Mouse (Mus musculus): ENCODE results near the gene Trim61.

Trim61 gene

GRCm38 (mm10) chr8:65018423-65018822 lies at the start of gene Trim61, which contains the start of gene Trim60:
TSS of gene Trim61 (minus strand) at chr8:65018523.
TSS of gene Trim60 (minus strand) at chr8:65018584.
- in situ Hi-C loops (cut with MboI, MseI) = loop anchor here (25.0 kb wide), 1 partner anchor 1419 kb away; no protein-coding TSS in a partner anchor

DNA sequence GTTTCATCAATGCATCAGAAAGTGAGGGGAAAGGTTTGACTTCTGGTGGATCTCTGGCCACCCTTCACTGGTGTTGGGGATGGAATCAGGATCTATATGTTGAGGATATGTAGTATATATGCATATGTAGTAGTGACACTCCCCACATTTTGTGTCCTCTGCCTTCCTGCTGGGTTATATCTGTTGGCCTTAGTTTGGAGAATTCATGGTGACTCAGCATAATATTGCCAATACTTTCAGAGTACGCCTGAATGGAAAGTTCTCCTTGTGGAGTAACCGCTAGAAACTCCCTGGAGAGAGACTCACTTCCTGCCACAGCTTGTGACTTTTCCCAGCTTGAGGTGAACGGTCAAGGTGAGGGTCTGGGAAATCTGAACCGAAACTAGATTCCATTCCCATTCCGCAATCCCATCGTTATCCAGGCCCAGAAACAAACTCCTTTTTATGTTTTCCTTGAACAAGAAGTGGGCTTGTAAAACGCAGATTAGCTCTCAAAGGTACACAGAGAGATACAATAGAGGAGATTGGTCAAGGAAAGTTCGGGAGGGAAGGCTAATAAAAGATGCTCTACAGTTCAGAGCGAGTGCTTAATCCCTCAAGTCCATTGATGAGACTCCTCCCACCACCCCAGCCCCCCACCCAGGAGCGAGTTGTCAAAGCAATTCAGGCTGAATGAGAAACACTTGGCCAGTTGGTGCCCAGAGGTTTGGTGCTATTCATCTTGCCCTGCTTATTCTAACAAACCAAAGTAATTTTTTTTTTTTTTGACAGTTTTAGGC lies 49.6 kb upstream of the Trim61 start:
- in situ Hi-C loops (cut with MboI, MseI) = no loop called here

- in situ Hi-C loops (cut with MboI, MseI) = no loop called here
These were observed 48.7 kb upstream of the Trim61 start for GRCm38 (mm10) chr8:65067031-65067430.

GRCm38 (mm10) chr8:65065622-65066021 lies 47.3 kb upstream of the Trim61 start:
- in situ Hi-C loops (cut with MboI, MseI) = no loop called here

- in situ Hi-C loops (cut with MboI, MseI) = no loop called here
These were observed 45.7 kb upstream of the Trim61 start for GRCm38 (mm10) chr8:65064071-65064470.

GRCm38 (mm10) chr8:65062195-65062594 lies 43.9 kb upstream of the Trim61 start:
- in situ Hi-C loops (cut with MboI, MseI) = no loop called here

GRCm38 (mm10) chr8:65056722-65057121 lies 38.4 kb upstream of the Trim61 start:
- in situ Hi-C loops (cut with MboI, MseI) = no loop called here

GRCm38 (mm10) chr8:65053968-65054367 lies 35.6 kb upstream of the Trim61 start:
- in situ Hi-C loops (cut with MboI, MseI) = no loop called here

- in situ Hi-C loops (cut with MboI, MseI) = no loop called here
These were observed 35.2 kb upstream of the Trim61 start for GRCm38 (mm10) chr8:65053554-65053953.

DNA sequence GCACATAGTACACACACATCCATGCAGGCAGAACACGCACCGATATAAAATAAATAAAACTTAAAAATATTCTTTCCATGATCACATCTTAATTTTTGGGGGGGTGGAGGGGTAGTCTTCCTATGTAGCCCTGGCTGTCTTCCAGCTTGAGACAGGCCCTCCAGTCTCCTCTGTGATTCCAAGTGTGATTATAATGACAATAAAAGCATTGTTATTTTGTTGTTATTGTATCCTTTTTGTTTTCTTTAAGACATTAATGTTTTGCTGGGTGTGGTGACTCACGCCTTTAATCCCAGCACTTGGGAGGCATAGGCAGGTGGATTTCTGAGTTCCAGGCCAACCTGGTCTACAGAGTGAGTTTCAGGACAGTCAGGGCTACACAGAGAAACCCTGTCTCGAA lies 29.5 kb upstream of the Trim61 start:
- in situ Hi-C loops (cut with MboI, MseI) = no loop called here

DNA sequence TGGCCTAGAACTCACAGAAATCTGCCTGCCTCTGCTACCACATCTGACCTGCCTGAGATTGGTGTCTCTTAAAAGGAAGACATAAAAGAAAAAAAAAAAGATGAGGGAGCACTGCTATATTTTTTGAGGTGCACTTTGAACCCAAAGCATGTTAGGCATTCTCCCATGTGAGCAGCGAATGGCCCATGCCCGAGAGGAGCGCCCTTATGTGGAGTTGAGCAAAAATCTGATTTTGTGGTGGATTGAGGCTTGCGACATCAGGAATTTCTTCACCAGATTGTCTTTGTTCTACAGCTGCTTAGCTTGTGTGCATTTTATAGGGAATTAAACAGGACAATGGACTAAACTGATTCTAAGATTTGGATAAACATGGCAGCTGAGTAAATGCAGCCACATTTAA lies 28.9 kb upstream of the Trim61 start:
- in situ Hi-C loops (cut with MboI, MseI) = no loop called here

- in situ Hi-C loops (cut with MboI, MseI) = no loop called here
These were observed 28.2 kb upstream of the Trim61 start for GRCm38 (mm10) chr8:65046565-65046964.

- in situ Hi-C loops (cut with MboI, MseI) = no loop called here
These were observed 18.8 kb upstream of the Trim61 start, which contains the start of gene Apela for GRCm38 (mm10) chr8:65037117-65037533. TSS of gene Apela (minus strand) at chr8:65037336.

GRCm38 (mm10) chr8:65034136-65034535 lies 15.8 kb upstream of the Trim61 start:
- in situ Hi-C loops (cut with MboI, MseI) = no loop called here

DNA sequence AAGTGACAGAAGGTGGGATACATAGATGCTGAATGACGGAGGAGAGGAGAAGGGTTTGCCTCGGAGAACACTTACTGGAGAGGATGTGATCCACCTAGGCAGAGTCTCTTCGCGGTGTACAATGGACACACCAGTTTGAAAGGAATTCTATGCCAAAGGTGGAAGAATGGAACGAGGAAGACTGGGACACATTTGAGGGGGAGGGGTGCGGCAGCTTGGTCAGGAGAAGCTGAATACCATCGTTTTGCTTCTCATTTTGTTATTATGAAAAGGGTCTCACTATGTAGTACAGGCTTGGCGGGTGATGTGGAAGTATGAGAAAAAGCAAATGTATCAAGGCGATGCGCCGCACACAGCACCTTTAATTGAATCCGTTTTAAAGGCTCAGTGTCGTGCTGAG lies 14.7 kb upstream of the Trim61 start:
- in situ Hi-C loops (cut with MboI, MseI) = no loop called here

DNA sequence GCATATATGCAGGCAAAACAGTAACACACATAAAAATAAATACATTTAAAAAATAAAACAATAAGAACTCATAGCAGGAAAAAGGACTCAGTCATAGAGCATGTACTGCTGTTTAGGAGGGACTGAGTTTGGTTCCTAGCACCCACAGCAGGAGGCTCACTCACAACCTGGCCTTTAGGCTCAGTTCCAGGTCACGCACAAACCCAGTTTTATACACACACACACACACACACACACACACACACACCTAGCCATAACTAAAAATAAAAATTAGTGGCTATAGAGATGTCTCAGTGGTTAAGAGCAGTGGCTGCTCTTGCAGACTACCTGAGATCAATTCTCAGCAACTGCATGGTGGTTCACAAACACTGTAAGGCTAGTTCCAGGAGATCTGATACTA lies 13.8 kb upstream of the Trim61 start:
- in situ Hi-C loops (cut with MboI, MseI) = no loop called here

- in situ Hi-C loops (cut with MboI, MseI) = no loop called here
These were observed 12.6 kb upstream of the Trim61 start for GRCm38 (mm10) chr8:65030735-65031485.

DNA sequence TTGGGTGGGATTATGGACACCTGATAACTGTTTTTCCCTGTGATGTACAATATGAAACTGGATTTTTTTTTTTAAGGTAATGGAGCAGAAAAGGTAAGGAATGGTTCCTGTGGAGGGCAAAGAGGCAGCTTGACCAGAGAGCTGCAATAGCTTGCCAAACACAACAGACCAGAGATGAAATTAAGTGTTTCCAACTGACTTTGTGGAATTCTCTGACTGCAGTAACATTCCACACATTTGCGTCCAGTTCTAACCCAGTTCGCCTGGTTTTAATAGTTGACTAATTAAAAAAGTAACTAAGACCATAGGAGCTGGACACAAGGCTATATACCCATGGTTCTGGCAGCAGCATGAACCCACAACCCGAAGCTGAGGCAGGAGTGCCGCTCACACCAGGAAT lies 11.5 kb upstream of the Trim61 start:
- in situ Hi-C loops (cut with MboI, MseI) = loop anchor here (5.0 kb wide), 1 partner anchor 78 kb away; no protein-coding TSS in a partner anchor

- in situ Hi-C loops (cut with MboI, MseI) = loop anchor here (5.0 kb wide), 1 partner anchor 78 kb away; no protein-coding TSS in a partner anchor
These were observed 10.8 kb upstream of the Trim61 start for GRCm38 (mm10) chr8:65028959-65029686.

DNA sequence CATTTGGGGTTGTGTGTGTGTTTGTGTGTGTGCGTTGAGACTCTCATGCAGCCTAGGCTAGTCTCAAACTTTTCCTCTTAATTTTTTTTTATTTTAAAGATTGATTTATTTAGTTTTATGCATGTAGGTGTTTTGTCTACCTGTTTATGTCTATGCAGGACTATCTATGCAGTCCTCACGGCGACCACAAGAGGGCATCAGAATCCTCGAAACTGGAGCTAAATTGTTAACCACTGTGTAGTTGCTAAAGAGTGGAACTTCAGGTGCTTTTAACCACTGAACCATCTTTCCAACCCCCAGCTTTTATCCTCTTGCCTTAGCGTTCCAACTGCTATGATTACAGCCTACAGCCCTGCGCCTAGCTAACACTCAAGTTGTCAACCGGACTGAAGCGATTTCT lies 4.2 kb upstream of the Trim61 start:
- in situ Hi-C loops (cut with MboI, MseI) = loop anchor here (25.0 kb wide), 1 partner anchor 1415 kb away; no protein-coding TSS in a partner anchor

DNA sequence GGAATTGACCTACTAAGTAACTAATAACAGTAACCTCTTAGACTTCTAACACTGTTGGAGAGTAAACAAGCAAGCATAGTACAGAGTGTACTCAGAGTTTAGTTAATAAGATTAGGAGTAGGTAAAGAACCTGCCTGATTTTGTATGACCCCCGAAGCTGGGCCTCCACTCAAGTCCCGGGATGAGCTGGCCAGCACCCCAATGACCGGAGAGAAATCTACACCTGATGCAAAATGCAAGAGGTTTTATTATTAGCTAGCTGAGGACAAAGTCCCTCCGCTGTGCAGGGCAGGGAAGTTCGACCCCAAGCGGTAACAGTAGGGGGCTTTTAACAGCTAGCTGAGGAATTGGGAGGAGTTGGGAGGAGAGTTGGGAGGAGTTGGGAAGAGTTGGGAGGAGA lies 10.7 kb downstream of the Trim61 start:
- in situ Hi-C loops (cut with MboI, MseI) = loop anchor here (25.0 kb wide), 1 partner anchor 1430 kb away; no protein-coding TSS in a partner anchor

Data from regulatory T cell (primary cell).